Mouse (Mus musculus) E14TG2a.4 (cell line): ENCODE measurements around the gene Rnf180.

Experiments used
- H3K27me3 ChIP-seq: 2 replicates; pipeline ENCODE4 v1.6.1; 2014; ENCODE audit warnings: low read length, control low read depth; ENCODE audit not compliant: insufficient read depth
- H3K36me3 ChIP-seq: 2 replicates; pipeline ENCODE4 v1.6.1; 2014; ENCODE audit warnings: low read length, control low read depth; ENCODE audit not compliant: insufficient read depth
- H3K4me1 ChIP-seq: replicated peaks from 2 replicates; pipeline ENCODE4 v1.6.1; 2014; ENCODE audit warnings: low read depth, low read length, control low read depth
- H3K4me3 ChIP-seq: replicated peaks from 2 replicates; pipeline ENCODE4 v1.5.1; 2014; ENCODE audit warnings: mild to moderate bottlenecking, low read length
- H3K9me3 ChIP-seq: 2 replicates; pipeline ENCODE4 v1.6.1; 2014; ENCODE audit warnings: low read length, control low read depth
- CTCF ChIP-seq: conservative IDR thresholded peaks from 2 replicates; pipeline ENCODE4 v1.5.1; 2014; ENCODE audit warnings: low read length
- NANOG ChIP-seq: IDR thresholded peaks from 2 replicates; pipeline ENCODE4 v1.6.1; 2014; ENCODE audit warnings: borderline replicate concordance, low read length, mixed read lengths
- POU5F1 ChIP-seq: IDR thresholded peaks from 2 replicates; pipeline ENCODE4 v1.6.1; 2014; ENCODE audit warnings: low read length, borderline replicate concordance

Gene Rnf180

GRCm38 (mm10) chr13:105266746-105267145, 27.9 kb downstream of the Rnf180 start:
- TF ChIP-seq CTCF, result peak; percentile 29
- TF ChIP-seq NANOG, result no peak
- no peak for TF ChIP-seq POU5F1
- Histone ChIP-seq H3K4me1 (no peaks in the 10 kb centered on the region), H3K4me3 (no peak overlapping the region), H3K27me3 (no peaks in the 10 kb centered on the region), H3K9me3 (peaks cover 26% of the 10 kb centered on the region), H3K36me3 (no peaks in the 10 kb centered on the region)

DNA sequence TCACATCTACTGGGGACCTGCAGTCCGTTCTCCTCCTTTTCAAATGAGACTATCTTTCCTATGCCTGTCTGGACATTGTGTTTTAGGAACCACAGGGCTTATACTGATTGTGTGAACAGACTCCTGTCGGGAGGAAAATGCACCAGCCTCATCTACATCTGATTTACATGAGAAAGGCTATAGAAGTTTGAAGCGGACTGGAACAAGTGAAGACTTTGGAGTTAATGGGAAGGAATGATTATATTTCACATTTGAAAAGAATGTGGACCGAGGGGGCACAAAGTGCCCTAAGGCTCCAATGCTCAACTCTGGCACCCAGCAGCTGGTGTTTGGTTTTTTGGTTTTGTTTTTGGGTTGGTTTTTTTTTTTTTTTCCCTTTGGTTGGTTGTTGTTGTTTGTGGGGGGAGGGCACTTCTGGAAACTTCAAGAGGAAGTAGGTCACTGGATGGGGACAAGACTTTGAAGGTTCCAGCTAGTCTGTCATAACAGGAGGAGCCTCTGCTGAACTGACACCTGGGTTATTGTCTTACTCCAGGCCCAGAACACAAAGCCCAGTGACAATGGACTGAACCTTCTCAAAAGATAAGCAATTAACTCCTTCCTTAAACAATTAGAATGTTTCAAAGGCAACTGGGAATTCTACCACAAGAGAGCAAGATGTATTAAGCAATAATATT, 37.7 kb downstream of the Rnf180 start:
- TF ChIP-seq POU5F1, result peak; percentile 59; the same call in 1 of the 2 replicates
- peak; percentile 89 for TF ChIP-seq NANOG
- no peak for TF ChIP-seq CTCF
- Histone ChIP-seq H3K9me3 (peaks cover 21% of the 10 kb centered on the region), H3K4me1 (peaks cover 25% of the 10 kb centered on the region), H3K36me3 (peaks cover 3% of the 10 kb centered on the region; the same call in 1 of the 2 replicates), H3K27me3 (no peaks in the 10 kb centered on the region), H3K4me3 (no peak overlapping the region)

DNA sequence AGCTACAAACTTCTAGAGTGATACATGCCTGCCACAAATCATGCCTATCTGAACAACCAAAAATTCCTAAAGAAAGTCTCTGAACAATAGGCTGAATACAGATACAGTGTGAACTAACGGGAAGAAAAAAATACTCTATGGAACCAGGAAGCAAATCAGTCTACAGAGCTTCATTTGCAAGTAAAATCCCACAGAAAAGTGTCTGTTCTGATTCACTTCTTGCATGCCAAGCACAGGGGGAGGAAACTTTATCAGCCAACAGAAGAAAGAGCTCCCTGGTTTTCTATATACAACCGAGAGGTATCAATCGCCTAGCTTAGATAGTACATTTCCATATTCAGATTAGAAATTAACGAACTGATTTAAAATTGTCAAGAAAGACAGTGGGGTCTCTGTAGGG, 43.8 kb downstream of the Rnf180 start:
- peaks cover 10% of the 10 kb centered on the region; the same call in 1 of the 2 replicates for H3K27me3 ChIP-seq
- H3K4me1 ChIP-seq, result peaks cover 23% of the 10 kb centered on the region
- TF ChIP-seq CTCF (no peak), NANOG (no peak), POU5F1 (no peak)
- H3K4me3 ChIP-seq, result no peak overlapping the region
- no peaks in the 10 kb centered on the region for H3K9me3 ChIP-seq
- H3K36me3 ChIP-seq, result no peaks in the 10 kb centered on the region

DNA sequence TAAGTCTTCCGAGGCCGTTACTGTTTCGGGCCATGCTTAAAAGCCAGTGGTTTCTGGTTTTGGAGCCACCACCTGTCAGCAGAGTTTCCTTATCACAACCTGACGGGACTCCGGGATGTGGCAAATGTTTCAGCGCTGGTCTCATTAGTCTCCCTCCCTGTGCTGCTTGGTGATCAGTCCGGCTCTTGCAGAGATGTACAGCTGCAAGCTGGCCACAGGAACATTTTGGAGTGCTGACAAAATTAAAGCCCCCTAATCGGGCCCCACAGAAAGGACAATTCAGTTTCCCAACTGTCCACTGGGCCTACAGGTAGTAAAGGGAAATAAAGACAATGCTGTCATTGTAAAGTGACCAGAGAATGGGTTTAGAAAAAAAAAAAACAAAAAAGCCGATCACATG, 44.4 kb downstream of the Rnf180 start:
- TF ChIP-seq NANOG, result no peak
- no peak for TF ChIP-seq POU5F1
- no peak for TF ChIP-seq CTCF
- H3K4me3 ChIP-seq, result no peak overlapping the region
- H3K27me3 ChIP-seq, result peaks cover 10% of the 10 kb centered on the region; the same call in 1 of the 2 replicates
- H3K9me3 ChIP-seq, result no peaks in the 10 kb centered on the region
- no peaks in the 10 kb centered on the region for H3K36me3 ChIP-seq
- H3K4me1 ChIP-seq, result peaks cover 19% of the 10 kb centered on the region

DNA sequence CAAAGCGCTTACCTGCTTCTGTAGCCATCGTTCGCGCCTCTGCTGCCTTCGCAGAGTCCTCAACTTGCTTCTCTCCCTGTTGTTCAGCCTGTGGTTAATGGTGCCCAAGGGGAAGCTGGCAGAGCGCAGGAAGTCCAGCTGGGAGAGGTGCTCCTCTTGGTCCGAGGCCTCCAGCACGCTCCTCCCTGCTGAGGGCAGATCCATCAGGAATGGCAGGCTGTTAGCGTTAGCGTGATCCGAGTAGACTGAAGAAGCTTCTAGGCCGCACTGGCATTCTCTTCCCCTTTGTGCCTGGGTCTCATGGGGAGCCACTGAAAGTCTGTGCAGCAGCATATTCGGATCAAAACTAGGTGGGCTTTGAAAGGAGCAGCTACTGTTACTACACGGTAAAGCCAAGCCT, 45.0 kb downstream of the Rnf180 start:
- no peaks in the 10 kb centered on the region for H3K9me3 ChIP-seq
- TF ChIP-seq CTCF (no peak), NANOG (no peak), POU5F1 (no peak)
- H3K27me3 ChIP-seq, result peaks cover 10% of the 10 kb centered on the region; the same call in 1 of the 2 replicates
- H3K4me3 ChIP-seq, result peak overlapping the region; percentile 53
- H3K4me1 ChIP-seq, result peaks cover 17% of the 10 kb centered on the region
- H3K36me3 ChIP-seq, result no peaks in the 10 kb centered on the region

GRCm38 (mm10) chr13:105247691-105248090, 46.9 kb downstream of the Rnf180 start:
- H3K36me3 ChIP-seq, result no peaks in the 10 kb centered on the region
- H3K4me3 ChIP-seq, result no peak overlapping the region
- H3K9me3 ChIP-seq, result no peaks in the 10 kb centered on the region
- TF ChIP-seq NANOG, result no peak
- peaks cover 17% of the 10 kb centered on the region for H3K4me1 ChIP-seq
- peaks cover 10% of the 10 kb centered on the region; the same call in 1 of the 2 replicates for H3K27me3 ChIP-seq

GRCm38 (mm10) chr13:105240810-105241209, 53.8 kb downstream of the Rnf180 start:
- Histone ChIP-seq H3K36me3 (no peaks in the 10 kb centered on the region), H3K4me3 (no peak overlapping the region), H3K9me3 (no peaks in the 10 kb centered on the region), H3K4me1 (peaks cover 23% of the 10 kb centered on the region), H3K27me3 (no peaks in the 10 kb centered on the region)
- no peak for TF ChIP-seq NANOG
- TF ChIP-seq POU5F1, result no peak
- no peak for TF ChIP-seq CTCF

- no peak overlapping the region for H3K4me3 ChIP-seq
- H3K27me3 ChIP-seq, result no peaks in the 10 kb centered on the region
- no peak for TF ChIP-seq POU5F1
- no peak for TF ChIP-seq CTCF
- TF ChIP-seq NANOG, result no peak
- H3K36me3 ChIP-seq, result no peaks in the 10 kb centered on the region
- H3K4me1 ChIP-seq, result peaks cover 3% of the 10 kb centered on the region
- H3K9me3 ChIP-seq, result no peaks in the 10 kb centered on the region
Observed at GRCm38 (mm10) chr13:105227126-105227525, 67.5 kb downstream of the Rnf180 start.

- Histone ChIP-seq H3K36me3 (no peaks in the 10 kb centered on the region), H3K9me3 (no peaks in the 10 kb centered on the region), H3K4me3 (no peak overlapping the region), H3K4me1 (peaks cover 3% of the 10 kb centered on the region), H3K27me3 (no peaks in the 10 kb centered on the region)
- TF ChIP-seq POU5F1 (no peak), NANOG (no peak), CTCF (no peak)
Observed at GRCm38 (mm10) chr13:105224048-105224447, 70.6 kb downstream of the Rnf180 start.
